Mouse (Mus musculus) CH12.LX (cell line): Measurements from ENCODE around the gene Ccdc85b. TPM values are rescaled to one million over a fixed set of nuclear protein-coding genes. Genes with fewer than 3 reads are reported as not detected.

Experiments used
- DNase-seq: peaks from one replicate; pipeline ENCODE4 v3.0.0-alpha.2; 2013; ENCODE audit errors: extremely low read depth
- H3K27ac ChIP-seq: 2 replicates; pipeline ENCODE4 v1.5.1; 2012; ENCODE audit warnings: low read depth, mild to moderate bottlenecking, control low read depth, moderate library complexity; ENCODE audit not compliant: insufficient read depth
- H3K27me3 ChIP-seq: replicated peaks from 2 replicates; pipeline ENCODE3; 2012; ENCODE audit warnings: inconsistent platforms
- H3K36me3 ChIP-seq, 2 experiments: replicated peaks in 1 of 2; 2 replicates each; pipeline versions ENCODE3 to v1.6.1; 2012; ENCODE audit warnings: inconsistent platforms in 1 of 2, low read length in 1 of 2, mild to moderate bottlenecking in 1 of 2, mixed read lengths in 1 of 2, moderate library complexity in 1 of 2; ENCODE audit not compliant: control insufficient read depth in 1 of 2, insufficient read depth in 1 of 2
- H3K4me1 ChIP-seq, 2 experiments: 2 replicates each; pipeline ENCODE4 v1.6.1; 2012; ENCODE audit warnings: inconsistent platforms in 1 of 2, moderate library complexity in 1 of 2; ENCODE audit not compliant: insufficient read depth in 2 of 2, control insufficient read depth in 1 of 2
- H3K4me2 ChIP-seq: 2 replicates; pipeline ENCODE4 v1.6.1; 2012; ENCODE audit warnings: low read depth, mild to moderate bottlenecking, control low read depth; ENCODE audit not compliant: poor library complexity, insufficient read depth, severe bottlenecking
- H3K4me3 ChIP-seq, 3 experiments: fragments of 150-350 bp in 1 of 3; sonication (generic) in 1 of 3; replicated peaks in 1 of 3; 2 replicates each; pipeline versions ENCODE3 to v1.5.1; 2011 to 2012; ENCODE audit warnings: low read depth in 2 of 3, low read length in 2 of 3, mild to moderate bottlenecking in 2 of 3, moderate library complexity in 2 of 3, control low read depth in 1 of 3, improper control_type of control experiment in 1 of 3, inconsistent platforms in 1 of 3, mixed read lengths in 1 of 3; ENCODE audit not compliant: poor library complexity in 1 of 3
- H3K79me2 ChIP-seq: replicated peaks from 2 replicates; pipeline ENCODE4 v1.6.1; 2012; ENCODE audit warnings: mild to moderate bottlenecking, moderate library complexity; ENCODE audit not compliant: control insufficient read depth, poor library complexity, insufficient read depth, severe bottlenecking; ENCODE audit errors: extremely low read depth
- H3K9ac ChIP-seq: 2 replicates; pipeline ENCODE4 v1.6.1; 2012; ENCODE audit warnings: low read depth, mild to moderate bottlenecking, control low read depth, moderate library complexity; ENCODE audit not compliant: insufficient read depth
- H3K9me3 ChIP-seq: replicated peaks from 2 replicates; pipeline ENCODE3; 2012; ENCODE audit warnings: low read length, inconsistent platforms, mixed read lengths
- BHLHE40 ChIP-seq: IDR thresholded peaks from 2 replicates; pipeline ENCODE4 v1.6.1; 2011; ENCODE audit warnings: mild to moderate bottlenecking, low read depth, low read length, improper control_type of control experiment
- CHD1 ChIP-seq: IDR thresholded peaks from 2 replicates; pipeline ENCODE4 v1.6.1; 2012; ENCODE audit warnings: low read depth, low read length, improper control_type of control experiment, inconsistent platforms
- CHD2 ChIP-seq: IDR thresholded peaks from 2 replicates; pipeline ENCODE4 v1.6.1; 2011; ENCODE audit warnings: low read length, improper control_type of control experiment
- CTCF ChIP-seq, 2 experiments: IDR thresholded peaks in 1 of 2; conservative IDR thresholded peaks in 1 of 2; 2 replicates each; pipeline ENCODE4 v1.5.1; 2011 to 2012; ENCODE audit warnings: low read depth in 2 of 2, low read length in 2 of 2, improper control_type of control experiment in 1 of 2, inconsistent platforms in 1 of 2, mild to moderate bottlenecking in 1 of 2, moderate library complexity in 1 of 2
- ELF1 ChIP-seq: IDR thresholded peaks from 2 replicates; pipeline ENCODE4 v1.6.1; 2014; ENCODE audit warnings: low read depth, mild to moderate bottlenecking, inconsistent platforms, low read length, improper control_type of control experiment
- JUN ChIP-seq: IDR thresholded peaks from 2 replicates; pipeline ENCODE4 v1.6.1; 2011; ENCODE audit warnings: low read depth, mild to moderate bottlenecking, low read length, improper control_type of control experiment, moderate library complexity; ENCODE audit not compliant: insufficient read depth
- JUND ChIP-seq: conservative IDR thresholded peaks from 2 replicates; pipeline ENCODE4 v1.6.1; 2011; ENCODE audit warnings: low read depth, low read length, improper control_type of control experiment
- KAT2A ChIP-seq: IDR thresholded peaks from 2 replicates; pipeline ENCODE4 v1.6.1; 2012; ENCODE audit warnings: low read length, improper control_type of control experiment, inconsistent platforms; ENCODE audit not compliant: insufficient replicate concordance
- MAFK ChIP-seq: IDR thresholded peaks from 2 replicates; pipeline ENCODE4 v1.6.1; 2011; ENCODE audit warnings: low read length, improper control_type of control experiment; ENCODE audit not compliant: insufficient replicate concordance
- MEF2A ChIP-seq: IDR thresholded peaks from 2 replicates; pipeline ENCODE4 v1.6.1; 2014; ENCODE audit warnings: low read depth, mild to moderate bottlenecking, inconsistent platforms, low read length, improper control_type of control experiment, borderline replicate concordance
- MXI1 ChIP-seq: IDR thresholded peaks from 2 replicates; pipeline ENCODE4 v1.6.1; 2011; ENCODE audit warnings: mild to moderate bottlenecking, low read depth, low read length, improper control_type of control experiment
- MYC ChIP-seq: IDR thresholded peaks from 2 replicates; pipeline ENCODE4 v1.6.1; 2011; ENCODE audit warnings: low read depth, mild to moderate bottlenecking, improper control_type of control experiment, low read length
- PAX5 ChIP-seq: IDR thresholded peaks from 2 replicates; pipeline ENCODE4 v1.6.1; 2012; ENCODE audit warnings: low read length, inconsistent platforms, mixed read lengths
- POLR2A ChIP-seq: IDR thresholded peaks from 2 replicates; pipeline ENCODE4 v1.6.1; 2011; ENCODE audit warnings: low read depth, mild to moderate bottlenecking, improper control_type of control experiment, low read length
- POLR2AphosphoS2 ChIP-seq: IDR thresholded peaks from 2 replicates; pipeline ENCODE4 v1.6.1; 2011; ENCODE audit warnings: low read depth, low read length, improper control_type of control experiment
- RAD21 ChIP-seq: IDR thresholded peaks from 2 replicates; pipeline ENCODE4 v1.6.1; 2011; ENCODE audit warnings: low read depth, mild to moderate bottlenecking, low read length, improper control_type of control experiment, moderate library complexity
- SIN3A ChIP-seq: IDR thresholded peaks from 2 replicates; pipeline ENCODE4 v1.6.1; 2012; ENCODE audit warnings: low read length, improper control_type of control experiment, inconsistent platforms
- TCF12 ChIP-seq: IDR thresholded peaks from 2 replicates; pipeline ENCODE4 v1.6.1; 2014; ENCODE audit warnings: low read depth, mild to moderate bottlenecking, inconsistent platforms, low read length, improper control_type of control experiment
- UBTF ChIP-seq: IDR thresholded peaks from 2 replicates; pipeline ENCODE4 v1.6.1; 2012; ENCODE audit warnings: low read depth, mild to moderate bottlenecking, inconsistent platforms, low read length, improper control_type of control experiment, moderate library complexity
- USF1 ChIP-seq: IDR thresholded peaks from 2 replicates; pipeline ENCODE4 v1.6.1; 2014; ENCODE audit warnings: low read depth, mild to moderate bottlenecking, inconsistent platforms, low read length, improper control_type of control experiment
- ZNF384 ChIP-seq: IDR thresholded peaks from 2 replicates; pipeline ENCODE4 v1.6.1; 2012; ENCODE audit warnings: low read depth, low read length, improper control_type of control experiment, inconsistent platforms
- dilution Hi-C: fragments of 300-500 bp; cut with MboI; formaldehyde crosslinking; loops from 2 replicates; pipeline ENCODE4 v1.14.3; 2020; ENCODE audit warnings: low sequenced_read_pairs; ENCODE audit not compliant: extremely low pct_unique_long_range_greater_than_20kb, extremely low pct_ligation_motif_present
- in situ Hi-C: fragments of 300-500 bp; cut with MboI; formaldehyde crosslinking; loops from 3 replicates; pipeline ENCODE4 v1.14.3; 2019; ENCODE audit warnings: low sequenced_read_pairs, low pct_ligation_motif_present, low pct_unique_long_range_greater_than_20kb, mixed read lengths
- polyA plus RNA-seq: library from polyadenylated mRNA; unstranded; fragments of >175 nt; gene quantifications from 2 replicates; pipeline ENCODE4 v1.2.1, GENCODE M21; 2012; ENCODE audit warnings: low read depth; ENCODE audit not compliant: insufficient read length
- total RNA-seq, 2 experiments: library from RNA; depleted of rRNA; stranded (reverse); fragments of 300-350 nt in 1 of 2; fragments of >200 nt in 1 of 2; gene quantifications; 2 replicates each; pipeline ENCODE4 v1.2.3; 2012 to 2014

Ccdc85b gene
- total and polyA plus RNA-seq, 3 experiments = 2.1 to 4.2 (median 4.1) TPM

- Histone ChIP-seq H3K9ac (no peak overlapping the region), H3K27ac (no peak overlapping the region), H3K9me3 (no peaks in the 10 kb centered on the region), H3K4me2 (no peak overlapping the region), H3K36me3 (peaks cover 35 to 68% of the 10 kb centered on the region in 2 experiments), H3K4me1 (peaks cover 16 to 32% of the 10 kb centered on the region in 2 experiments), H3K27me3 (no peaks in the 10 kb centered on the region), H3K4me3 (no peak overlapping the region), H3K79me2 (no peaks in the 10 kb centered on the region; the same call in 1 of the 2 replicates)
- no peak for DNase-seq
- in situ Hi-C loops (no loop called here), dilution Hi-C loops (no loop called here)
- TF ChIP-seq USF1 = no peak
- TF ChIP-seq CHD2 = no peak
- TF ChIP-seq RAD21 = no peak
- no peak for TF ChIP-seq CHD1
- TF ChIP-seq TCF12 = no peak
- TF ChIP-seq SIN3A = no peak
- no peak for TF ChIP-seq POLR2A
- TF ChIP-seq KAT2A = no peak
- TF ChIP-seq ELF1 = no peak
- TF ChIP-seq PAX5 = no peak
- no peak for TF ChIP-seq POLR2AphosphoS2
Observed at GRCm38 (mm10) chr19:5422895-5423443, 34.7 kb downstream of the Ccdc85b start.

- TF ChIP-seq MXI1 = no peak
- no peak for TF ChIP-seq BHLHE40
- TF ChIP-seq MYC = no peak
- TF ChIP-seq UBTF = no peak
- no peak for TF ChIP-seq MAFK
- TF ChIP-seq JUND = no peak
- no peak for TF ChIP-seq MEF2A
- no peak for TF ChIP-seq ZNF384
- TF ChIP-seq CTCF (conservative IDR thresholded peaks at IDR 0.05 in 1 of 2, IDR thresholded peaks at IDR 0.05 in 1 of 2; ENCODE audit: low read depth in 2 of 2, low read length in 2 of 2) = no peak
- no peak for TF ChIP-seq JUN
- in situ Hi-C loops = no loop called here
- DNase-seq = no peak
- peaks cover 16 to 32% of the 10 kb centered on the region in 2 experiments for H3K4me1 ChIP-seq
- no peaks in the 10 kb centered on the region for H3K27me3 ChIP-seq
- H3K4me3 ChIP-seq = no peak overlapping the region
- H3K9ac ChIP-seq = no peak overlapping the region
- no peak overlapping the region for H3K27ac ChIP-seq
- H3K36me3 ChIP-seq = peaks cover 35 to 72% of the 10 kb centered on the region in 2 experiments
- H3K9me3 ChIP-seq = no peaks in the 10 kb centered on the region
- no peaks in the 10 kb centered on the region; the same call in 1 of the 2 replicates for H3K79me2 ChIP-seq
- H3K4me2 ChIP-seq = no peak overlapping the region
- dilution Hi-C loops = no loop called here
Observed at GRCm38 (mm10) chr19:5422267-5422666, 35.4 kb downstream of the Ccdc85b start.
